Mouse (Mus musculus): Measurements from ENCODE around the gene Prok1. TPM values are rescaled to one million over a fixed set of nuclear protein-coding genes. Genes with fewer than 3 reads are reported as not detected.

The Prok1 gene
- polyA plus RNA-seq, 1 experiment from 2014 or later, result not detected

DNA sequence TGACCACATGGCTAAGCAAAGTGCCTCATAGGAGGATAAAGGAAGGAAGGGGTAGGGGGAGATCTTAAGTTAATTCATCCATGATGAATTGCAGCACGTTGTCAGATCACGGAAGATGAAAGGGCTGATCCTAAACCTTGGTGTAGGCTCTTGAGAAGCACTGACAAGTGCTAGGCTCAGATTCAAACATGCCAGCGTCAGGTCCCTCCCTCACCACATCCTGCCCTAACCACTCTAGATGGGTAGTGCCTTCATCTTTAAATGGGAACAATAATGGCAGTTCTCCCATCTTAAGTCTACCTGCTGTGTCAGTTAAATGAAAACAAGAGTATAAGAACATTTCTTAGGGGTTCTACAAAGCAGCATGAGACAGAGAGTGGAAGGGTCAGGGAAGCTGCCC, 53.9 kb downstream of the Prok1 start:
- WGBS, result 65% methylated on average over 3 of the region's 3 CpGs
- peaks cover 5% of the 10 kb centered on the region; the same call in 1 of the 2 replicates for H3K27me3 ChIP-seq (ENCODE audit: control insufficient read depth, insufficient read depth, low read length)
- no peaks in the 10 kb centered on the region for H3K4me1 ChIP-seq (ENCODE audit: control insufficient read depth in 2 of 2, insufficient read depth in 2 of 2, low read length in 2 of 2)
- H3K9ac ChIP-seq (ENCODE audit: low read length), result no peak overlapping the region
- H3K27ac ChIP-seq (replicated peaks in 1 of 2; ENCODE audit: control insufficient read depth in 1 of 2, insufficient read depth in 1 of 2, low read depth in 2 of 2, low read length in 2 of 2), result no peak overlapping the region
- no peak for ATAC-seq (ENCODE audit: insufficient number of reproducible peaks, insufficient read depth, low FRiP score, low read depth)
- H3K4me2 ChIP-seq (ENCODE audit: low read length), result no peak overlapping the region
- H3K4me3 ChIP-seq (ENCODE audit: control insufficient read depth in 1 of 2, insufficient read depth in 1 of 2, low read depth in 1 of 2, low read length in 2 of 2), result no peak overlapping the region
- H3K9me3 ChIP-seq (ENCODE audit: control insufficient read depth, low read length), result no peaks in the 10 kb centered on the region
- no peaks in the 10 kb centered on the region for H3K36me3 ChIP-seq (ENCODE audit: control insufficient read depth, insufficient read depth, low read length)

- H3K4me3 ChIP-seq (ENCODE audit: control insufficient read depth in 1 of 2, insufficient read depth in 1 of 2, low read depth in 1 of 2, low read length in 2 of 2), result no peak overlapping the region
- no peaks in the 10 kb centered on the region for H3K4me1 ChIP-seq (ENCODE audit: control insufficient read depth in 2 of 2, insufficient read depth in 2 of 2, low read length in 2 of 2)
- H3K9ac ChIP-seq (ENCODE audit: low read length), result no peak overlapping the region
- WGBS, result 76% methylated on average over 3 of the region's 3 CpGs
- no peak for ATAC-seq (ENCODE audit: insufficient number of reproducible peaks, insufficient read depth, low FRiP score, low read depth)
- H3K4me2 ChIP-seq (ENCODE audit: low read length), result no peak overlapping the region
- H3K9me3 ChIP-seq (ENCODE audit: control insufficient read depth, low read length), result no peaks in the 10 kb centered on the region
- H3K27me3 ChIP-seq (ENCODE audit: control insufficient read depth, insufficient read depth, low read length), result no peaks in the 10 kb centered on the region
- H3K36me3 ChIP-seq (ENCODE audit: control insufficient read depth, insufficient read depth, low read length), result no peaks in the 10 kb centered on the region
- H3K27ac ChIP-seq (replicated peaks in 1 of 2; ENCODE audit: control insufficient read depth in 1 of 2, insufficient read depth in 1 of 2, low read depth in 2 of 2, low read length in 2 of 2), result no peak overlapping the region
Observed at GRCm38 (mm10) chr3:107183178-107183577, 56.3 kb downstream of the Prok1 start.

Other genes starting within 250 kb of the Prok1 start
- gene Kcna3, start 203.5 kb downstream of the Prok1 start, polyA plus RNA-seq (2014; fragmentation: Nextera tagmentation; extraction: Ambion mirVana), result 0.58 and 0.99 TPM in 2 replicates
- gene Kcna2, start 138.6 kb downstream of the Prok1 start, polyA plus RNA-seq (2014; fragmentation: Nextera tagmentation; extraction: Ambion mirVana), result 0.03 and 0.05 TPM in 2 replicates
- gene Kcna10, start 56.7 kb downstream of the Prok1 start, polyA plus RNA-seq (2014; fragmentation: Nextera tagmentation; extraction: Ambion mirVana), result not detected in 2 replicates
- 0.27 and 0.32 TPM in 2 replicates for gene Cym, start 18.0 kb downstream of the Prok1 start, polyA plus RNA-seq (2014; fragmentation: Nextera tagmentation; extraction: Ambion mirVana)
- gene A630076J17Rik, start 9.1 kb downstream of the Prok1 start, polyA plus RNA-seq (2014; fragmentation: Nextera tagmentation; extraction: Ambion mirVana), result 0.30 TPM in 1 of 2 replicates, not detected in the other
- gene Lamtor5, start 39.2 kb upstream of the Prok1 start, polyA plus RNA-seq (2014; fragmentation: Nextera tagmentation; extraction: Ambion mirVana), result 182 and 207 TPM in 2 replicates
- 2.3 and 3.1 TPM in 2 replicates for gene Slc16a4, start 51.5 kb upstream of the Prok1 start, polyA plus RNA-seq (2014; fragmentation: Nextera tagmentation; extraction: Ambion mirVana)
- 11.7 and 13.2 TPM in 2 replicates for gene Rbm15, start 94.0 kb upstream of the Prok1 start, polyA plus RNA-seq (2014; fragmentation: Nextera tagmentation; extraction: Ambion mirVana)
- 0.08 and 0.12 TPM in 2 replicates for gene Kcnc4, start 219.8 kb upstream of the Prok1 start, polyA plus RNA-seq (2014; fragmentation: Nextera tagmentation; extraction: Ambion mirVana)